Mouse (Mus musculus) thymus, adult 2 months (tissue): ENCODE data around the gene Gm44502. TPM values are rescaled to one million over a fixed set of nuclear protein-coding genes. Genes with fewer than 3 reads are reported as not detected.

Source experiments
- DNase-seq: peaks from one replicate; pipeline ENCODE4 v3.0.0; 2021
- H3K27ac ChIP-seq: fragments of 200-500 bp; 2 replicates; pipeline ENCODE4 v1.5.1; 2012; ENCODE audit warnings: low read length, control low read depth; ENCODE audit not compliant: control insufficient read depth, insufficient read depth
- H3K27me3 ChIP-seq: fragments of 200-500 bp; 2 replicates; pipeline ENCODE4 v1.6.1; 2012; ENCODE audit warnings: mild to moderate bottlenecking, low read length, moderate library complexity, mixed read lengths; ENCODE audit not compliant: control insufficient read depth, insufficient read depth
- H3K36me3 ChIP-seq: fragments of 200-500 bp; 2 replicates; pipeline ENCODE4 v1.6.1; 2012; ENCODE audit warnings: mild to moderate bottlenecking, low read length, moderate library complexity; ENCODE audit not compliant: control insufficient read depth, insufficient read depth
- H3K4me1 ChIP-seq: fragments of 200-500 bp; replicated peaks from 2 replicates; pipeline ENCODE4 v1.6.1; 2012; ENCODE audit warnings: low read length; ENCODE audit not compliant: control insufficient read depth, insufficient read depth
- H3K4me3 ChIP-seq: fragments of 200-500 bp; 2 replicates; pipeline ENCODE4 v1.5.1; 2012; ENCODE audit warnings: mild to moderate bottlenecking, low read length, control low read depth, moderate library complexity; ENCODE audit not compliant: control insufficient read depth, insufficient read depth
- CTCF ChIP-seq: fragments of 200-500 bp; IDR thresholded peaks from 2 replicates; pipeline ENCODE4 v1.5.1; 2012; ENCODE audit warnings: mild to moderate bottlenecking, control low read depth, low read length, moderate library complexity, borderline replicate concordance; ENCODE audit not compliant: control insufficient read depth, poor library complexity, insufficient read depth; ENCODE audit errors: extremely low read depth
- POLR2A ChIP-seq: fragments of 200-500 bp; IDR thresholded peaks from 2 replicates; pipeline ENCODE4 v1.6.1; 2012; ENCODE audit warnings: mild to moderate bottlenecking, low read length, control low read depth, moderate library complexity; ENCODE audit not compliant: control insufficient read depth, poor library complexity, insufficient read depth; ENCODE audit errors: extremely low read depth
- WGBS: fragments of 180-500 bp; shearing (Covaris S2); methylation state at CpG from one replicate; pipeline ENCODE4 v1.1.7; 2018; 5-methylcytosine and 5-hydroxymethylcytosine counted together
- polyA plus RNA-seq: library from polyadenylated mRNA; depleted of rRNA; stranded (reverse); fragments of >200 nt; gene quantifications from 2 replicates; pipeline ENCODE4 v1.2.3, GENCODE M21; 2012; rRNA removed

The Gm44502 gene
- polyA plus RNA-seq, 1 experiment = 3.2 TPM

DNA sequence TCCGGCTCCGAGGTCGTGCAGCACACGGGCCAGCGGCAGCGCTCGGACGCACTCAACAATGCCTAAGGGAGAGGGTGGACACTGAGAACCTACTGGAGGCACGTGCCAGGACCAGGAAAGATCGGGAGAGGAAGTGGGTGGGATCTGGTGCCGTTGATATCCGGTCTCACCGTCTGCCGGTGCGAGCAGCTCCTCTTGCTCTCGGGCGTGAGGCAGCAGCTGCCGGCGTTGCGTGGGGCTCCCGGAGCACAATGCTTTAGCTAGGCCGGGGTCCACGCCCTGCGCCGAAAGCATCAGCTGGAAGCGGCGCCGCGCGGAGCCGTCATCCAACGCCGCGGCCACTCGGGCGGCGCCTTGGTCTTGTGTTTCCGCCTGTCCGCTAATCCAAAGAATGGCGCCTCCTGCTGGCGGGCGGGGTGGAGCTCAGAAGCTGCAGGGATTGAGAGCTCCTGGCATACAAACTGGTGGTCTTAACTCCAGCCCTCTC is 55.7 kb downstream of the Gm44502 start, which contains the start of gene Sco2:
Gene Sco2, minus strand, starts transcription at position 85 of the 487 bp plus-strand sequence.
- under 1% methylated on average over 42 of the region's 42 CpGs for WGBS
- peaks cover 26% of the 10 kb centered on the region for H3K36me3 ChIP-seq
- TF ChIP-seq CTCF = peak; percentile 96
- TF ChIP-seq POLR2A = no peak
- peaks cover 25% of the 10 kb centered on the region for H3K4me1 ChIP-seq
- no peaks in the 10 kb centered on the region for H3K27me3 ChIP-seq
- H3K27ac ChIP-seq = peak within 1 kb of the TSS; percentile 55
- H3K4me3 ChIP-seq = peak within 1 kb of the TSS; percentile 87
- peak; percentile 92 for DNase-seq

DNA sequence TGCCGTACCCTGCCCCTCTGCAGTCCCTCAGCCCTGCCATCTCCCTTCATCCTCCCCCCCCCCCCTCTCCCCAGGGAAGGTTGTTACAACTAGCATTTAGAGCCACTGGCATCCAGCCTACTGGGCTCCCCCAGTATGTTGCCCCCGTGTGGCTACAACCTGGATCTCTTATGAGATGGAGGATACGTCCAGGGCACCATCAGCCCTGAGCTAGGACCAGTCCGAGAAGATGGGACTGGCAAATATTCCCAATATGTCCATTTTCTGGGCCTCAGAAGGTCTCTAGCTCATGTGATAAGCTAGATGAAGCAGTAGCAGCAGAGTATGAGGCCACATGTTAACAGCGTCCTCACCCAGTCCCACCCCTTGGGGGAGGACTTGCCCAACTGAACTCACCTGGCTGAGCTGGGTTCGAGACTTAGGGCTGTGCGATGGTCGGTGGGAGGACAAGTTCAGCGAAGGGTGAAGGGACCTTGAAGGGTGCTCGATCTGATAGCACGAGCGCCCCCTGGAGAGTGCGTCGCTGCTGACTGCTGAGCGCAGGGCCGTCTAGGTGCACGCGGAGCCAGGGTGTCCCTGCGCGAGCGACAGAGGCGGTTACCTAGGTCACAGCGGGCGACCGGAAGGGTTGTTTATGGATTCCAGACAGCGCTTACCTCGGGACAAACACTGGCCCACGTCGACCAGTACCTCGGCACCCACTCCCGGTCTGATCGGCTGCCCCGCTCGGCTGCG is 56.3 kb downstream of the Gm44502 start:
- peaks cover 18% of the 10 kb centered on the region for H3K4me1 ChIP-seq
- peak; percentile 88 for DNase-seq
- H3K4me3 ChIP-seq = peak overlapping the region; percentile 87
- 1% methylated on average over 35 of the region's 35 CpGs for WGBS
- no peaks in the 10 kb centered on the region for H3K27me3 ChIP-seq
- peak overlapping the region; percentile 55 for H3K27ac ChIP-seq
- peak; percentile 81; the same call in 1 of the 2 replicates for TF ChIP-seq CTCF
- no peak for TF ChIP-seq POLR2A
- peaks cover 33% of the 10 kb centered on the region for H3K36me3 ChIP-seq

DNA sequence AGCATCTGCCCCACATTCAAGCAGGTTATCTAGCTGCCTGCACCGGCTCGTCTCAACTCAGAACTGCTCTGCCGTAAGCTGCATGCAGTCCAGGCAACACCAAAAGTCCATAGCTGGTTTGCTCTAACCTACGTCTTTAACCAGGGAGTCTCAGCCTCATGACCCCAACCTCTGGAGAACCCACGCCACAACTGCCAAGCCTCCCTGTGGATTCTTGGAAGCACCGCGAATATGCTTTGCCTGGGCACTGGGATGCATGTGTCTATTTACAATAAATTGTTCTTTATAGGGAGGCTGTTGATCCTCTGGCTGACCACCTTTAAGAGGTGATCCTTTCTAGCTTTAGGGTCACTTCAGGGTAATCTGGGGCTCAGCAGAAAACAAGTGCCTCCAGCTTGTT is 57.0 kb downstream of the Gm44502 start:
- TF ChIP-seq CTCF (no peak), POLR2A (no peak)
- Histone ChIP-seq H3K27ac (no peak overlapping the region), H3K4me1 (peaks cover 13% of the 10 kb centered on the region), H3K36me3 (peaks cover 39% of the 10 kb centered on the region), H3K27me3 (no peaks in the 10 kb centered on the region), H3K4me3 (no peak overlapping the region)
- 95% methylated on average over 7 of the region's 7 CpGs for WGBS
- DNase-seq = no peak

DNA sequence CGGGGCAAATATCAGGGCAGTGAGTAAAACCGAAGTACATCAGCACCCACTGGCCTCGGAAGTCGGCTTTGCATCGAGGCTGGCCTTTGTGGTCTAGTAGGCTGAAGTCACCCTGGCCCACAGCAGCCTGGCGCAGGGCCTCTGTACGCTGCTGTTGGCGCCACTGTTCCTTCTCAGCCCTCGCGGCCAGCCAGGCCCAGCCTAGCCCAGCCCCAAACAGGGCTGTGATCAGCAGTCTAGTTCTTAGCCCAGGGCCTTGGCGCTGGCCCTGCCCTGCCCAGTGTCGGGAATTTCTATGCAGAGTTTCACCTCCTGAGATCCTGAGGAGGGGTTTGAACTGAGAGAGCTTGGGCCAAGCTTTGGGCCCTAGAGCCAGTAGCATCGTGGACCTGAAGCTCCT is 57.4 kb downstream of the Gm44502 start:
- TF ChIP-seq CTCF (no peak), POLR2A (no peak)
- Histone ChIP-seq H3K27me3 (no peaks in the 10 kb centered on the region), H3K36me3 (peaks cover 44% of the 10 kb centered on the region), H3K4me3 (no peak overlapping the region), H3K4me1 (peaks cover 8% of the 10 kb centered on the region), H3K27ac (no peak overlapping the region)
- WGBS = 83% methylated on average over 13 of the region's 13 CpGs
- no peak for DNase-seq

Other genes starting within 250 kb of the Gm44502 start
- 42.8 and 54.6 TPM in 2 replicates for gene Plxnb2, start 248.9 kb downstream of the Gm44502 start, polyA plus RNA-seq
- 42.3 and 50.1 TPM in 2 replicates for gene Dennd6b, start 233.2 kb downstream of the Gm44502 start, polyA plus RNA-seq
- gene Ppp6r2, start 218.1 kb downstream of the Gm44502 start, polyA plus RNA-seq = 299 and 592 TPM in 2 replicates
- 899 TPM in 2 replicates for gene Sbf1, start 114.4 kb downstream of the Gm44502 start, polyA plus RNA-seq
- gene Adm2, start 107.0 kb downstream of the Gm44502 start, polyA plus RNA-seq = 4.4 and 5.3 TPM in 2 replicates
- gene Miox, start 95.3 kb downstream of the Gm44502 start, polyA plus RNA-seq = 0.82 and 2.7 TPM in 2 replicates
- gene Lmf2, start 74.0 kb downstream of the Gm44502 start, polyA plus RNA-seq = 129 and 146 TPM in 2 replicates
- gene Ncaph2, start 74.0 kb downstream of the Gm44502 start, polyA plus RNA-seq = 351 and 370 TPM in 2 replicates
- 37.4 and 43.3 TPM in 2 replicates for gene Sco2, start 55.9 kb downstream of the Gm44502 start, polyA plus RNA-seq
- 5.9 and 7.8 TPM in 2 replicates for gene Tymp, start 52.7 kb downstream of the Gm44502 start, polyA plus RNA-seq
- 21.1 and 21.9 TPM in 2 replicates for gene Odf3b, start 50.4 kb downstream of the Gm44502 start, polyA plus RNA-seq
- 0.08 and 0.13 TPM in 2 replicates for gene Klhdc7b, start 44.8 kb downstream of the Gm44502 start, polyA plus RNA-seq
- not detected in 2 replicates for gene Syce3, start 19.2 kb downstream of the Gm44502 start, polyA plus RNA-seq
- gene Cpt1b, start 3.8 kb downstream of the Gm44502 start, polyA plus RNA-seq = 47.0 and 76.6 TPM in 2 replicates
- 1.8 and 2.2 TPM in 2 replicates for gene C730034F03Rik, start 107 bp downstream of the Gm44502 start, polyA plus RNA-seq
- 92.0 and 99.8 TPM in 2 replicates for gene Chkb, start 212 bp upstream of the Gm44502 start, polyA plus RNA-seq
- 0.11 and 0.13 TPM in 2 replicates for gene Mapk8ip2, start 24.2 kb upstream of the Gm44502 start, polyA plus RNA-seq
- gene Arsa, start 47.7 kb upstream of the Gm44502 start, polyA plus RNA-seq = 37.9 and 43.0 TPM in 2 replicates
- 6.8 and 8.2 TPM in 2 replicates for gene Shank3, start 69.9 kb upstream of the Gm44502 start, polyA plus RNA-seq
- gene Acr, start 138.6 kb upstream of the Gm44502 start, polyA plus RNA-seq = 0.15 and 0.16 TPM in 2 replicates
- 9.6 and 10.2 TPM in 2 replicates for gene Rabl2, start 162.2 kb upstream of the Gm44502 start, polyA plus RNA-seq